Mouse (Mus musculus) cortical plate, adult 2 months (tissue): ENCODE measurements around the gene Figla. TPM values are rescaled to one million over a fixed set of nuclear protein-coding genes. Genes with fewer than 3 reads are reported as not detected.
"Not testable (repeated sequence)": the region's sequence is repeated elsewhere in the genome, so short reads cannot be mapped to it uniquely, and the experiment has no call there.

ENCODE experiments used
- H3K27ac ChIP-seq: fragments of 200-500 bp; 2 replicates; pipeline ENCODE4 v1.5.1; 2012; ENCODE audit warnings: low read length, control low read depth, inconsistent platforms; ENCODE audit not compliant: insufficient read depth
- H3K4me1 ChIP-seq: fragments of 200-500 bp; 2 replicates; pipeline ENCODE4 v1.6.1; 2011; ENCODE audit warnings: low read length; ENCODE audit not compliant: control insufficient read depth, insufficient read depth
- H3K4me3 ChIP-seq: fragments of 200-500 bp; 2 replicates; pipeline ENCODE4 v1.5.1; 2011; ENCODE audit warnings: mild to moderate bottlenecking, low read length, control low read depth; ENCODE audit not compliant: insufficient read depth
- CTCF ChIP-seq: fragments of 200-500 bp; IDR thresholded peaks from 2 replicates; pipeline ENCODE4 v1.5.1; 2011; ENCODE audit warnings: mild to moderate bottlenecking, control low read depth, low read length; ENCODE audit not compliant: insufficient read depth; ENCODE audit errors: extremely low read depth
- POLR2A ChIP-seq: fragments of 200-500 bp; IDR thresholded peaks from 2 replicates; pipeline ENCODE4 v1.6.1; 2011; ENCODE audit warnings: mild to moderate bottlenecking, low read length, control low read depth; ENCODE audit not compliant: insufficient read depth; ENCODE audit errors: extremely low read depth
- polyA plus RNA-seq: library from polyadenylated mRNA; depleted of rRNA; stranded (reverse); fragments of >200 nt; gene quantifications from 2 replicates; pipeline ENCODE4 v1.2.3, GENCODE M21; 2012

Figla gene
- polyA plus RNA-seq, 1 experiment = 0.35 TPM

- TF ChIP-seq CTCF (peak; percentile 22; the same call in 1 of the 2 replicates), POLR2A (no peak)
- Histone ChIP-seq H3K4me1 (no peaks in the 10 kb centered on the region), H3K27ac (no peak overlapping the region), H3K4me3 (no peak overlapping the region)
Measured at GRCm38 (mm10) chr6:86003405-86003925, 12.5 kb upstream of the Figla start.

GRCm38 (mm10) chr6:86004271-86005148, 11.5 kb upstream of the Figla start:
- no peak overlapping the region for H3K27ac ChIP-seq
- H3K4me3 ChIP-seq = no peak overlapping the region
- TF ChIP-seq POLR2A = no peak
- peak; percentile 97 for TF ChIP-seq CTCF
- H3K4me1 ChIP-seq = no peaks in the 10 kb centered on the region

GRCm38 (mm10) chr6:86009980-86010379, 6.0 kb upstream of the Figla start:
- no peak for TF ChIP-seq POLR2A
- TF ChIP-seq CTCF = peak; percentile 81
- Histone ChIP-seq H3K4me3 (no peak overlapping the region), H3K27ac (no peak overlapping the region), H3K4me1 (no peaks in the 10 kb centered on the region)

DNA sequence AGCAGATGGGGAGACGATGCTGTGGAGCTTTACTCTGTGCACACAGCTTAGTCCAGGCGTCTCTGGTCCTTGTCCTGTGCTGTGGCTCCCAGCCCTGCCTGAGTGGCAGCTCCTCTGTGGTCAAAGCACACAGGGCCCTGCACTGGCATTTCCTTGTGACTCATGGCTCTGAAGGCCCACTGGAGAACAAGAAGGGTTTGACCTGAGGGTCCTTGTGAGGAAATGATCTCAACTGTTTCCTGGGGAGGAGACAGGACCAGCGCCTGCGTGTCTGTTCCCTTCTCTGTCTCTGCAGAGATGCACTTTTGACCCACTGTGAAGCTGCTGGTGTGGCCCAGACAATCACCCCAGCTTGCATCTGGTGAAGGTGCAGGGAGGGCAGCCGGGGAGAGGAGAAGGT, 1.2 kb upstream of the Figla start:
- not testable (repeated sequence) for H3K27ac ChIP-seq, H3K4me1 ChIP-seq, H3K4me3 ChIP-seq

DNA sequence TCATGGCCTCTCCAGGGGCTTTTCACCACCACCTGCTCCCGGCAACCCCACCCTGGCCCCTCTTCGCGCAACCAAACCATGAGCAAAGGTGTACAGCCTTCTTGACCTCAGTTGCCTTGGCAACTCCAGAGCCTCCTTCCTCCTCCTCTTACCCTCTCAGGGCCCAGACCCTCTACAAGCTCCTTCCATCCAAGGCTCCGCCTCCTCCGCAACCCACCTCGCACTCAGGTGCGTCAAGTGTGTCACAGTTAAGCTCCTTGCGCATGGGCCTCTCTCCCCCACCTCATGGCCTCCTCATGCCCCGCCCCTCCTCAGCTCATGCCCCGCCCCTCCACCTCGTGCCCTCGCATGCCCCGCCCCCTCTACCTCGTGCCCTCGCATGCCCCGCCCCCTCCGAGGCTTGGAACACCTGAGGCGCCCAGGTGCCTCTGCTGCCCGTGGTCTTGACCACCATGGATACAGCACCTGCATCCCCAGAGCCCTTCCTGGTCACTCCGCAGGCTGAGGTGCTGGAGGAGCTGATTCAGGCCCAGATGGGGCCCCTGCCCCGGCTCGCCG, 901 bp downstream of the Figla start:
- no peak overlapping the region for H3K27ac ChIP-seq
- TF ChIP-seq CTCF (no peak), POLR2A (no peak)
- H3K4me1 ChIP-seq = no peaks in the 10 kb centered on the region
- H3K4me3 ChIP-seq = no peak overlapping the region

- no peak overlapping the region for H3K4me3 ChIP-seq
- no peaks in the 10 kb centered on the region for H3K4me1 ChIP-seq
- no peak for TF ChIP-seq POLR2A
- no peak for TF ChIP-seq CTCF
- H3K27ac ChIP-seq = no peak overlapping the region
Measured at GRCm38 (mm10) chr6:86019415-86020237, 3.7 kb downstream of the Figla start.

DNA sequence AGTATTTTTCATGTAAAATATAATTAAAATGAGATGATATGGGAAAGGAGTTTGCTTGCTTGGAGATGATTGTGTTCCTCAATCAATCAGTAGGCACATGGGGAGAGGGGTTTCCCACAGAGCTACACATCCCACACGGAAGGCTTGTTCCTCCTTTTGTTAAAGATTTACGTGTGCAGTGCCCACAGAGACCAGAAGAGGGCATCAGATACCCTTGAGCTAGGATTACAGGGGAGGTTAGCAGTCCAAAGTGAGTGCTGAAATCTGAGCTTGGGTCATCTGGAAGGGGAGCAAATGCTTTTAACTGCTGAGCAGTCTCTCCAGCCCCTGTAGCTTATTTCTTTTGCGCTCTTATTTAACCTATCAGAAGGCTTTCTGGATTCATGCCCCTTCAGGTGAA, 5.0 kb downstream of the Figla start:
- TF ChIP-seq POLR2A (no peak), CTCF (peak; percentile 53)
- no peaks in the 10 kb centered on the region for H3K4me1 ChIP-seq
- no peak overlapping the region for H3K27ac ChIP-seq
- no peak overlapping the region for H3K4me3 ChIP-seq

DNA sequence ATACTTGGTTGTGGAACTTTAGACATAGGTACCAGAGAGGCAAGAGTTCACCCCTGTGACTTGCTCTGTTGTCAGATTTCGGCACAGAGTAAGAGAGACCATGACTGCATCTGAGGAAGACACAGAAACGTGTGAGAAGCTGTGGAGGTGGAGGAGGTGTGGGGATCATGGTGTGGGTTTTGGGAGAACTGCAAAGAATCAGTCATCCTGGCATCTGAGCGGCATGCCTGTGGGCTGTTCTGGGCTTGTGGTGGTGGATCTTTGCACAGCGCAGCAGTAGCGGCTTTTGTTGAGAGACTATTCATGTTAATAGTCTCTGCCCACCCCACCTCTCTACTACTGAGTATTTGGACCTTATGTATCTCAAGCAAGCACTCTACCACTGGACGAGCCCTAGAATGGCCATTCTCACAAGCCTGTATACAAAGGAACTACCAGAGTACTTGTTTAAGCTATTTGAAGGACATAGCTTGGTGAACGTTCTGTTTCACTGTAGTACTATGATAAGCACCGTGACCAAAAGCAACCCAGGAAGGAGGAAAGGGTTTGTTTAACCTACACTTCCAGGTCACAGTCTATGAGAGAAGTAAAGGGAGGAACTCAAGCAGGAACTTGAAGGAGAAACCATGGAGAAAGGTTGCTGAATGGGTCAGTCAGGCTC, 10.8 kb downstream of the Figla start:
- Histone ChIP-seq H3K27ac (no peak overlapping the region), H3K4me1 (peaks cover 6% of the 10 kb centered on the region; the same call in 1 of the 2 replicates), H3K4me3 (no peak overlapping the region)
- TF ChIP-seq POLR2A = no peak
- TF ChIP-seq CTCF = no peak

DNA sequence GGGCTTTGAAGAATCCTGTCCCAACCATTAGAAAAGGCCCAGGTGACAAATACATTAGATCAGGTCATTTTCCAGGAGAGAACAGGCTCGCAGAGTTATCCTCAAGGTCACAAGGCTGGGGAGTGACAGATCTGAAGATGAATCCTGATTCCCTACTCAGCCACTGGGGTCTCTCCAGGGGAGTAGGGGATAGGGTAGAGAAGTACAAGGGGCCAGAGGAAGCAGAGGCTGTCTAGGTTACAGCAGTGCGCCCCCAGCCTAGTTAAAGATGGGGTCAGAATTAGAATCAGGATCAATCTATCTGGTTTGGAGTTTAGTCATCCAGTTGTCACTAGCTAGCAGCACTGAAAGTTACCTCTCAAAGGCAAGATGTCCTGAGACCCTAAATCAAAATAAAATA, 12.2 kb downstream of the Figla start:
- Histone ChIP-seq H3K4me1 (peaks cover 12% of the 10 kb centered on the region), H3K4me3 (peak overlapping the region; percentile 90), H3K27ac (peak overlapping the region; percentile 98)
- TF ChIP-seq CTCF (no peak), POLR2A (no peak)

GRCm38 (mm10) chr6:86028601-86029322, 12.8 kb downstream of the Figla start, which contains the start of gene Add2:
Gene Add2 (plus strand): TSS chr6:86028681.
- Histone ChIP-seq H3K4me3 (peak within 1 kb of the TSS; percentile 90), H3K27ac (peak within 1 kb of the TSS; percentile 98), H3K4me1 (peaks cover 15% of the 10 kb centered on the region)
- no peak for TF ChIP-seq CTCF
- peak; percentile 49; the same call in 1 of the 2 replicates for TF ChIP-seq POLR2A
